In the genomic region with DNA sequence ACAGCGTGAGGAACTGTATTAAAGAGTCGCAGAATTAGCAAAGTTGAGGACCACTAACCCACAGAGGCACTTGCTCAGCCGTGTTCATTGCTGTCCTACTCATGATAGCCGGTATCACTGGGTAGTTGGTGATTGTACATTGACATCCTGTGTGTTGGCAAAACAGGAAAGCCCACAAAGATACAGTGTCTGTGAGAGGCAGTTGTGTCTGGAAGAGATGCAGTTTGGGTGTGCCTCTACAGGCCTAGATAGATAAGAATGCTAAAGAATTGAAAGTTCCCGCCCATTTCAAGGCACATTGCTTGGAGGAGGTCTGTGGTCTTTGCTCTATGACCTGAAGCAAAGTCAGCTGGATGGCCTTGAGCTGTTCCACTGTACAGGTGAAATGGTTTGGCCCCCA, we compare ENCODE assay signal across 8 mouse cellular contexts. TPM values are rescaled to one million over a fixed set of nuclear protein-coding genes. Genes with fewer than 3 reads are reported as not detected.
DNase-seq lines count a peak whose midpoint lies in the region; ATAC-seq and TF ChIP-seq lines count a peak whose summit lies in the region.

A gene (plus strand): TSS at position 327 of the 400 bp plus-strand sequence.

- 57% methylated on average over 5 of the region's 5 CpGs for WGBS in lung, adult 2 months
- WGBS in intestine, embryonic 16.5 days = 82% methylated on average over 5 of the region's 5 CpGs

- TF ChIP-seq POLR2A in lung, adult 2 months (IDR thresholded peaks at IDR 0.05; ENCODE audit: borderline replicate concordance, extremely low read depth, low read depth, low read length) = no peak

- H3K27ac ChIP-seq in intestine, embryonic 16.5 days (ENCODE audit: low read length) = no peak within 1 kb of the TSS

- H3K36me3 ChIP-seq in intestine, embryonic 16.5 days (ENCODE audit: control insufficient read depth, insufficient read depth, low read length) = no peaks in the 10 kb centered on the region

- TF ChIP-seq CTCF in lung, adult 2 months (IDR thresholded peaks at IDR 0.05; ENCODE audit: insufficient read depth, low read length) = no peak

- H3K27me3 ChIP-seq in intestine, embryonic 16.5 days (replicated peaks; ENCODE audit: control insufficient read depth, insufficient read depth, low read length) = no peaks in the 10 kb centered on the region

- peaks cover 3% of the 10 kb centered on the region; the same call in 1 of the 2 replicates for H3K4me1 ChIP-seq in lung, adult 2 months (ENCODE audit: control insufficient read depth, insufficient read depth, low read length)
- H3K4me1 ChIP-seq in intestine, embryonic 16.5 days (ENCODE audit: control insufficient read depth, insufficient read depth, low read length) = no peaks in the 10 kb centered on the region

- H3K4me2 ChIP-seq in intestine, embryonic 16.5 days (ENCODE audit: low read depth, low read length) = no peak within 1 kb of the TSS

- peak; percentile 69 for ATAC-seq in intestine, embryonic 16.5 days
- ATAC-seq in megakaryocyte progenitor cell, adult 5-6 weeks (replicated peaks; ENCODE audit: poor library complexity) = peak; percentile 95

- H3K9ac ChIP-seq in intestine, embryonic 16.5 days (ENCODE audit: low read depth, low read length) = no peak within 1 kb of the TSS

- H3K9me3 ChIP-seq in intestine, embryonic 16.5 days (ENCODE audit: control insufficient read depth, low read length) = no peaks in the 10 kb centered on the region

- no peak within 1 kb of the TSS for H3K4me3 ChIP-seq in lung, adult 2 months (replicated peaks; ENCODE audit: extremely low read depth, low read depth, low read length)
- H3K4me3 ChIP-seq in intestine, embryonic 16.5 days (ENCODE audit: low read length) = no peak within 1 kb of the TSS

- no peak for DNase-seq in lung, adult 2 months
- DNase-seq in lung, postnatal 14 days = no peak
- peak; percentile 61 for DNase-seq in c-Kit-negative CD71-positive TER-119-positive erythroid progenitor cells, embryonic 14.5 days (ENCODE audit: low read depth, low spot score)
- no peak for DNase-seq in gastrocnemius, postnatal 4 days (ENCODE audit: low spot score in 2 of 2)
- DNase-seq in cerebellum, postnatal 25 days = no peak
- no peak for DNase-seq in right cerebral cortex, postnatal 10 days (ENCODE audit: low spot score in 2 of 2)

RNA-seq across cellular contexts. Expression of the gene that starts here (rescaled TPM):
- 165 and 187 TPM in 2 replicates for polyA plus RNA-seq in lung, adult 2 months (2012; rRNA removed)
- total RNA-seq in gastrocnemius, postnatal 4 days (2021) = 100 to 1,000 TPM; 158 to 176 TPM
- 241 and 256 TPM in 2 replicates for polyA plus RNA-seq in intestine, embryonic 16.5 days (2015; fragmentation: Nextera tagmentation; extraction: Ambion mirVana)
- 302 and 347 TPM in 2 replicates for total RNA-seq in megakaryocyte progenitor cell, adult 5-6 weeks (2015)
- total RNA-seq in megakaryocyte progenitor cell, adult 5-6 weeks (2017) = 439 and 441 TPM in 2 replicates
